9 mouse cellular contexts compared by ENCODE assay signal in genomic region chr13:46257847-46258246, GRCm38 (mm10). TPM values are rescaled to one million over a fixed set of nuclear protein-coding genes. Genes with fewer than 3 reads are reported as not detected.
DNase-seq lines count a peak whose midpoint lies in the region; ATAC-seq and TF ChIP-seq lines count a peak whose summit lies in the region.
"Had no signal": no experiment of that assay in that cellular context is flagged by ENCODE, and none has a peak within 500 bp of the region (broad histone marks: within the 10 kb centered on the region; RNA-seq: fewer than 3 reads in every experiment).

No protein-coding gene starts in this region.

- peak; percentile 39; the same call in 1 of the 2 replicates for TF ChIP-seq CTCF in bone marrow macrophage, adult 2 months (IDR thresholded peaks at IDR 0.05; ENCODE audit: low read depth, low read length)
- TF ChIP-seq CTCF in embryonic fibroblast, embryonic 13.5 days (IDR thresholded peaks at IDR 0.05; ENCODE audit: borderline replicate concordance, insufficient read depth, low read length), result peak; percentile 61; the same call in 1 of the 2 replicates

- H3K4me2 ChIP-seq in liver, embryonic 12.5 days, result no peak overlapping the region
- H3K4me2 ChIP-seq in midbrain, embryonic 11.5 days, result no peak overlapping the region
- H3K4me2 ChIP-seq: liver, embryonic 15.5 days had no signal

- H3K27ac ChIP-seq in liver, embryonic 12.5 days, result no peak overlapping the region
- H3K27ac ChIP-seq in bone marrow macrophage, adult 2 months (ENCODE audit: insufficient read depth, low read depth, low read length), result no peak overlapping the region
- H3K27ac ChIP-seq in embryonic fibroblast, embryonic 13.5 days (ENCODE audit: insufficient read depth, low read length), result no peak overlapping the region
- no peak overlapping the region for H3K27ac ChIP-seq in midbrain, embryonic 11.5 days (ENCODE audit: low read depth, low read length)
- H3K27ac ChIP-seq: liver, embryonic 15.5 days had no signal

- TF ChIP-seq POLR2A in bone marrow macrophage, adult 2 months (IDR thresholded peaks at IDR 0.05; ENCODE audit: borderline replicate concordance, low read depth, low read length), result no peak
- no peak for TF ChIP-seq POLR2A in embryonic fibroblast, embryonic 13.5 days (IDR thresholded peaks at IDR 0.05; ENCODE audit: low read depth, low read length)

- no peaks in the 10 kb centered on the region for H3K27me3 ChIP-seq in liver, embryonic 12.5 days (replicated peaks)
- no peaks in the 10 kb centered on the region for H3K27me3 ChIP-seq in midbrain, embryonic 11.5 days (ENCODE audit: control insufficient read depth, insufficient read depth, low read length)
- H3K27me3 ChIP-seq: liver, embryonic 15.5 days had no signal

- no peaks in the 10 kb centered on the region for H3K36me3 ChIP-seq in liver, embryonic 12.5 days
- H3K36me3 ChIP-seq in midbrain, embryonic 11.5 days (ENCODE audit: control insufficient read depth, insufficient read depth, low read length), result no peaks in the 10 kb centered on the region
- H3K36me3 ChIP-seq: liver, embryonic 15.5 days had no signal

- peaks cover 14% of the 10 kb centered on the region for H3K4me1 ChIP-seq in liver, embryonic 12.5 days
- peaks cover 8% of the 10 kb centered on the region for H3K4me1 ChIP-seq in bone marrow macrophage, adult 2 months (ENCODE audit: control insufficient read depth, insufficient read depth, low read length)
- no peaks in the 10 kb centered on the region for H3K4me1 ChIP-seq in embryonic fibroblast, embryonic 13.5 days (ENCODE audit: control insufficient read depth, insufficient read depth, low read length)
- no peaks in the 10 kb centered on the region for H3K4me1 ChIP-seq in midbrain, embryonic 11.5 days (ENCODE audit: control insufficient read depth, insufficient read depth, low read length)

- H3K9ac ChIP-seq in liver, embryonic 12.5 days, result no peak overlapping the region
- H3K9ac ChIP-seq in midbrain, embryonic 11.5 days (ENCODE audit: low read length), result no peak overlapping the region
- H3K9ac ChIP-seq: liver, embryonic 15.5 days had no signal

- H3K4me3 ChIP-seq in liver, embryonic 12.5 days, result no peak overlapping the region
- H3K4me3 ChIP-seq in bone marrow macrophage, adult 2 months (ENCODE audit: insufficient read depth, low read length), result no peak overlapping the region
- H3K4me3 ChIP-seq in embryonic fibroblast, embryonic 13.5 days (ENCODE audit: insufficient read depth, low read length), result no peak overlapping the region
- no peak overlapping the region for H3K4me3 ChIP-seq in midbrain, embryonic 11.5 days (ENCODE audit: low read depth, low read length)
- H3K4me3 ChIP-seq: liver, embryonic 15.5 days had no signal

- WGBS in liver, embryonic 12.5 days (ENCODE audit: insufficient replicate concordance), result 4% methylated on average over 4 of the region's 4 CpGs
- WGBS in midbrain, embryonic 11.5 days, result 2% methylated on average over 4 of the region's 4 CpGs

- DNase-seq in liver, result peak; percentile 59
- peak; percentile 82 for DNase-seq in heart, postnatal 4 days
- peak; percentile 68 to 70 for DNase-seq in layer of hippocampus, postnatal 36 days
- DNase-seq in midbrain, embryonic 11.5 days (ENCODE audit: low spot score, missing footprints), result peak; percentile 94
- DNase-seq in thymus, postnatal 14 days, result peak; percentile 43

- ATAC-seq in liver, embryonic 12.5 days, result no peak
- no peak for ATAC-seq in midbrain, embryonic 11.5 days (ENCODE audit: low FRiP score)

- H3K9me3 ChIP-seq in liver, embryonic 12.5 days (replicated peaks), result no peaks in the 10 kb centered on the region
- no peaks in the 10 kb centered on the region for H3K9me3 ChIP-seq in midbrain, embryonic 11.5 days (ENCODE audit: control insufficient read depth, low read length)
- H3K9me3 ChIP-seq: liver, embryonic 15.5 days had no signal

RNA-seq across cellular contexts. Expression of gene Stmnd1, which starts 15.7 kb away (rescaled TPM):
- polyA plus RNA-seq in liver, embryonic 12.5 days (2016; fragmentation: Nextera tagmentation; extraction: Ambion mirVana), result not detected in 2 replicates
- not detected in 2 replicates for polyA plus RNA-seq in bone marrow macrophage, adult 2 months (2012; ENCODE audit: insufficient read depth, insufficient read length, missing spikeins)
- polyA plus RNA-seq in embryonic fibroblast, embryonic 13.5 days (2011; ENCODE audit: insufficient read length, low read depth, missing spikeins), result not detected in 2 replicates
- under 1 TPM; 0.18 to 0.45 TPM for total RNA-seq in heart, postnatal 4 days (2021)
- not detected for total RNA-seq in layer of hippocampus, postnatal 36 days (2021)
- polyA plus RNA-seq in midbrain, embryonic 11.5 days (2014; fragmentation: Nextera tagmentation; extraction: Ambion mirVana), result 0.10 TPM in 1 of 2 replicates, not detected in the other
- polyA plus RNA-seq: liver, embryonic 15.5 days had no signal

Comparison
In these comparisons a context has a peak if more than half of its experiments do, and no peak if none do; other contexts are left out.
1. DNase-seq: peak in every context shown above with its lines; median percentile 94 in midbrain, embryonic 11.5 days; 82 in heart, postnatal 4 days; 69 in layer of hippocampus, postnatal 36 days; 59 in liver; 43 in thymus, postnatal 14 days.